8 mouse cellular contexts compared by ENCODE assay signal in genomic region chr19:5529325-5530137, GRCm38 (mm10). TPM values are rescaled to one million over a fixed set of nuclear protein-coding genes. Genes with fewer than 3 reads are reported as not detected.
A peak's percentile ranks its signal among the peaks of the same experiment; 100 is the strongest.
DNase-seq lines count a peak whose midpoint lies in the region; ATAC-seq lines count a peak whose summit lies in the region.

No protein-coding gene starts in this region.

- peaks cover 3% of the 10 kb centered on the region for H3K27me3 ChIP-seq in embryonic facial prominence, embryonic 13.5 days
- H3K27me3 ChIP-seq in limb, embryonic 12.5 days, result peaks cover 10% of the 10 kb centered on the region; the same call in 1 of the 2 replicates
- H3K27me3 ChIP-seq in midbrain, embryonic 14.5 days (ENCODE audit: control insufficient read depth, insufficient read depth, low read length), result no peaks in the 10 kb centered on the region

- WGBS in embryonic facial prominence, embryonic 13.5 days, result 8% methylated on average over 20 of the region's 20 CpGs
- 16% methylated on average over 20 of the region's 20 CpGs for WGBS in limb, embryonic 12.5 days
- WGBS in midbrain, embryonic 14.5 days, result 10% methylated on average over 20 of the region's 20 CpGs

- DNase-seq in 416B (ENCODE audit: low read depth), result peak; percentile 94
- peak; percentile 95 to 97 for DNase-seq in adrenal gland, postnatal 4 days (ENCODE audit: low spot score in 2 of 2)
- peak; percentile 97 for DNase-seq in heart, adult 8-10 months (ENCODE audit: low spot score)
- peak; percentile 97 to 99 for DNase-seq in kidney, adult 8-10 months
- DNase-seq in midbrain, embryonic 14.5 days, result peak; percentile 93
- peak; percentile 91 for DNase-seq in spleen, adult 12 weeks (ENCODE audit: low spot score)

- peak overlapping the region; percentile 58 for H3K4me2 ChIP-seq in embryonic facial prominence, embryonic 13.5 days
- H3K4me2 ChIP-seq in limb, embryonic 12.5 days, result peak overlapping the region; percentile 30
- peak overlapping the region; percentile 40 for H3K4me2 ChIP-seq in midbrain, embryonic 14.5 days (ENCODE audit: low read length)

- H3K36me3 ChIP-seq in embryonic facial prominence, embryonic 13.5 days, result no peaks in the 10 kb centered on the region
- no peaks in the 10 kb centered on the region for H3K36me3 ChIP-seq in limb, embryonic 12.5 days
- no peaks in the 10 kb centered on the region for H3K36me3 ChIP-seq in midbrain, embryonic 14.5 days (ENCODE audit: control insufficient read depth, insufficient read depth, low read length)

- peak overlapping the region; percentile 71 for H3K27ac ChIP-seq in embryonic facial prominence, embryonic 13.5 days
- no peak overlapping the region for H3K27ac ChIP-seq in limb, embryonic 12.5 days
- H3K27ac ChIP-seq in midbrain, embryonic 14.5 days (replicated peaks; ENCODE audit: low read depth, low read length), result 0 out of 2 replicates have a peak overlapping the region, but pooled peaks have one; percentile 13

- H3K9me3 ChIP-seq in embryonic facial prominence, embryonic 13.5 days, result no peaks in the 10 kb centered on the region
- no peaks in the 10 kb centered on the region for H3K9me3 ChIP-seq in limb, embryonic 12.5 days
- no peaks in the 10 kb centered on the region for H3K9me3 ChIP-seq in midbrain, embryonic 14.5 days (ENCODE audit: control insufficient read depth, low read length)

- ATAC-seq in embryonic facial prominence, embryonic 13.5 days (ENCODE audit: insufficient number of reproducible peaks, insufficient read depth, low FRiP score, low TSS enrichment, low read depth), result peak; percentile 91
- peak; percentile 89 for ATAC-seq in limb, embryonic 12.5 days (ENCODE audit: insufficient number of reproducible peaks, insufficient read depth, low FRiP score, low TSS enrichment, low read depth)
- ATAC-seq in midbrain, embryonic 14.5 days (ENCODE audit: low FRiP score, low TSS enrichment), result peak; percentile 85; the same call in 1 of the 2 replicates

- H3K4me3 ChIP-seq in embryonic facial prominence, embryonic 13.5 days, result peak overlapping the region; percentile 27
- peak overlapping the region; percentile 11; the same call in 1 of the 2 replicates for H3K4me3 ChIP-seq in limb, embryonic 12.5 days (replicated peaks)
- H3K4me3 ChIP-seq in midbrain, embryonic 14.5 days (replicated peaks; ENCODE audit: low read depth, low read length), result no peak overlapping the region

- 0 out of 2 replicates have a peak overlapping the region, but pooled peaks have one; percentile 21 for H3K9ac ChIP-seq in embryonic facial prominence, embryonic 13.5 days
- no peak overlapping the region for H3K9ac ChIP-seq in limb, embryonic 12.5 days (replicated peaks)
- no peak overlapping the region for H3K9ac ChIP-seq in midbrain, embryonic 14.5 days (replicated peaks; ENCODE audit: low read length)

- peaks cover 10% of the 10 kb centered on the region for H3K4me1 ChIP-seq in embryonic facial prominence, embryonic 13.5 days
- peaks cover 5% of the 10 kb centered on the region; the same call in 1 of the 2 replicates for H3K4me1 ChIP-seq in limb, embryonic 12.5 days (replicated peaks)
- peaks cover 5% of the 10 kb centered on the region for H3K4me1 ChIP-seq in midbrain, embryonic 14.5 days (ENCODE audit: control insufficient read depth, insufficient read depth, low read length)

RNA-seq across cellular contexts. Expression of gene Snx32, which starts 19.2 kb away (rescaled TPM):
- 10 to 100 TPM; 15.1 to 16.0 TPM for total RNA-seq in adrenal gland, postnatal 4 days (2021)
- 9.7 and 11.7 TPM in 2 replicates for polyA plus RNA-seq in embryonic facial prominence, embryonic 13.5 days (2015; fragmentation: Nextera tagmentation; extraction: Ambion mirVana)
- total RNA-seq in heart, adult 8-10 months (2022), result 1 to 10 TPM; 3.7 to 6.5 (median 6.0) TPM
- polyA plus RNA-seq in limb, embryonic 12.5 days (2016; fragmentation: Nextera tagmentation; extraction: Ambion mirVana), result 9.3 and 10.1 TPM in 2 replicates
- polyA plus RNA-seq in midbrain, embryonic 14.5 days (2014; fragmentation: Nextera tagmentation; extraction: Ambion mirVana), result 89.8 and 98.4 TPM in 2 replicates

RNA-seq across cellular contexts. Expression of gene 1700020D05Rik, which starts 25.9 kb away (rescaled TPM):
- 1 to 10 TPM; 3.0 to 3.5 TPM for total RNA-seq in adrenal gland, postnatal 4 days (2021)
- not detected in 2 replicates for polyA plus RNA-seq in embryonic facial prominence, embryonic 13.5 days (2015; fragmentation: Nextera tagmentation; extraction: Ambion mirVana)
- 1 to 10 TPM in 1 of 4 experiments, under 1 TPM in 3; 0.52 to 1.4 (median 0.81) TPM for total RNA-seq in heart, adult 8-10 months (2022)
- polyA plus RNA-seq in limb, embryonic 12.5 days (2016; fragmentation: Nextera tagmentation; extraction: Ambion mirVana), result 0.20 and 0.42 TPM in 2 replicates
- 0.36 TPM in 2 replicates for polyA plus RNA-seq in midbrain, embryonic 14.5 days (2014; fragmentation: Nextera tagmentation; extraction: Ambion mirVana)

RNA-seq across cellular contexts. Expression of gene Ovol1, which starts 30.9 kb away (rescaled TPM):
- 1 to 10 TPM in 1 of 2 experiments, not detected in 1; 1.6 TPM for total RNA-seq in adrenal gland, postnatal 4 days (2021)
- polyA plus RNA-seq in embryonic facial prominence, embryonic 13.5 days (2015; fragmentation: Nextera tagmentation; extraction: Ambion mirVana), result 5.8 and 6.4 TPM in 2 replicates
- not detected for total RNA-seq in heart, adult 8-10 months (2022)
- 1.2 TPM in 2 replicates for polyA plus RNA-seq in limb, embryonic 12.5 days (2016; fragmentation: Nextera tagmentation; extraction: Ambion mirVana)
- polyA plus RNA-seq in midbrain, embryonic 14.5 days (2014; fragmentation: Nextera tagmentation; extraction: Ambion mirVana), result not detected in 2 replicates

RNA-seq across cellular contexts. Expression of gene Ap5b1, which starts 38.3 kb away (rescaled TPM):
- 1 to 10 TPM; 6.0 to 8.9 TPM for total RNA-seq in adrenal gland, postnatal 4 days (2021)
- 3.1 and 3.3 TPM in 2 replicates for polyA plus RNA-seq in embryonic facial prominence, embryonic 13.5 days (2015; fragmentation: Nextera tagmentation; extraction: Ambion mirVana)
- total RNA-seq in heart, adult 8-10 months (2022), result 1 to 10 TPM; 2.3 to 3.2 (median 2.7) TPM
- 1.8 TPM in 2 replicates for polyA plus RNA-seq in limb, embryonic 12.5 days (2016; fragmentation: Nextera tagmentation; extraction: Ambion mirVana)
- polyA plus RNA-seq in midbrain, embryonic 14.5 days (2014; fragmentation: Nextera tagmentation; extraction: Ambion mirVana), result 1.6 and 2.8 TPM in 2 replicates

RNA-seq across cellular contexts. Expression of gene Cfl1, which starts 39.3 kb away (rescaled TPM):
- total RNA-seq in adrenal gland, postnatal 4 days (2021), result 100 to 1,000 TPM; 789 to 859 TPM
- 2,535 and 2,700 TPM in 2 replicates for polyA plus RNA-seq in embryonic facial prominence, embryonic 13.5 days (2015; fragmentation: Nextera tagmentation; extraction: Ambion mirVana)
- total RNA-seq in heart, adult 8-10 months (2022), result 100 to 1,000 TPM; 142 to 201 (median 170) TPM
- 2,525 and 2,543 TPM in 2 replicates for polyA plus RNA-seq in limb, embryonic 12.5 days (2016; fragmentation: Nextera tagmentation; extraction: Ambion mirVana)
- 4,021 and 4,124 TPM in 2 replicates for polyA plus RNA-seq in midbrain, embryonic 14.5 days (2014; fragmentation: Nextera tagmentation; extraction: Ambion mirVana)
